In genomic region chr2:158141690-158142440, GRCm38 (mm10) we compare ENCODE assay signal across 9 mouse cellular contexts. TPM values are rescaled to one million over a fixed set of nuclear protein-coding genes. Genes with fewer than 3 reads are reported as not detected.
DNase-seq lines count a peak whose midpoint lies in the region; ATAC-seq and TF ChIP-seq lines count a peak whose summit lies in the region.
"Had no signal": no experiment of that assay in that cellular context is flagged by ENCODE, and none has a peak within 500 bp of the region (broad histone marks: within the 10 kb centered on the region; RNA-seq: fewer than 3 reads in every experiment).

No protein-coding gene starts in this region.

- H3K4me2 ChIP-seq in heart, embryonic 15.5 days: peak overlapping the region; percentile 84
- peak overlapping the region; percentile 87 for H3K4me2 ChIP-seq in liver, postnatal 0 days (ENCODE audit: low read depth, low read length)

- no peak for TF ChIP-seq CTCF in G1E (IDR thresholded peaks at IDR 0.05; ENCODE audit: low read depth, low read length)
- no peak for TF ChIP-seq CTCF in liver, postnatal 0 days (IDR thresholded peaks at IDR 0.05; ENCODE audit: low read depth)

- TF ChIP-seq EP300 in liver, postnatal 0 days (IDR thresholded peaks at IDR 0.05; ENCODE audit: low read depth): peak; percentile 97

- peak; percentile 68 for DNase-seq in adrenal gland, postnatal 14 days
- DNase-seq in adrenal gland, postnatal 25 days: no peak
- peak; percentile 84 for DNase-seq in G1E (ENCODE audit: low spot score)
- peak; percentile 78 for DNase-seq in liver, postnatal 0 days
- no peak for DNase-seq in thymus, postnatal 4 days
- no peak for DNase-seq in retina, embryonic 14.5 days (ENCODE audit: low spot score)
- DNase-seq in B cell, adult 2 months: no peak

- H3K9ac ChIP-seq in heart, embryonic 15.5 days: peak overlapping the region; percentile 39; the same call in 1 of the 2 replicates
- H3K9ac ChIP-seq in liver, postnatal 0 days (replicated peaks): peak overlapping the region; percentile 44

- WGBS in heart, embryonic 15.5 days: 22% methylated on average over 7 of the region's 7 CpGs
- WGBS in liver, postnatal 0 days (ENCODE audit: insufficient replicate concordance): 32% methylated on average over 7 of the region's 7 CpGs

- peaks cover 81% of the 10 kb centered on the region for H3K4me1 ChIP-seq in G1E (ENCODE audit: insufficient read depth, low read depth, low read length)
- H3K4me1 ChIP-seq in heart, embryonic 15.5 days (replicated peaks): peaks cover 82% of the 10 kb centered on the region
- peaks cover 55% of the 10 kb centered on the region for H3K4me1 ChIP-seq in liver, postnatal 0 days (ENCODE audit: insufficient read depth)

- peak overlapping the region; percentile 66; the same call in 1 of the 2 replicates for H3K4me3 ChIP-seq in G1E (ENCODE audit: low read depth, low read length)
- H3K4me3 ChIP-seq in heart, embryonic 15.5 days: no peak overlapping the region
- peak overlapping the region; percentile 2; the same call in 1 of the 2 replicates for H3K4me3 ChIP-seq in liver, postnatal 0 days (ENCODE audit: low read depth, low read length)
- H3K4me3 ChIP-seq: myocyte had no signal

- peak overlapping the region; percentile 98 for H3K27ac ChIP-seq in heart, embryonic 15.5 days
- peak overlapping the region; percentile 88 for H3K27ac ChIP-seq in liver, postnatal 0 days (ENCODE audit: low read depth)

- H3K27me3 ChIP-seq in G1E (ENCODE audit: insufficient read depth, low read length): no peaks in the 10 kb centered on the region
- H3K27me3 ChIP-seq in heart, embryonic 15.5 days: no peaks in the 10 kb centered on the region
- no peaks in the 10 kb centered on the region for H3K27me3 ChIP-seq in liver, postnatal 0 days (ENCODE audit: insufficient read depth, low read length)

- no peaks in the 10 kb centered on the region for H3K9me3 ChIP-seq in G1E (replicated peaks)
- H3K9me3 ChIP-seq in heart, embryonic 15.5 days (replicated peaks): no peaks in the 10 kb centered on the region
- no peaks in the 10 kb centered on the region for H3K9me3 ChIP-seq in liver, postnatal 0 days (ENCODE audit: low read length)

- peaks cover 60% of the 10 kb centered on the region for H3K36me3 ChIP-seq in G1E (replicated peaks)
- peaks cover 19% of the 10 kb centered on the region for H3K36me3 ChIP-seq in heart, embryonic 15.5 days
- H3K36me3 ChIP-seq in liver, postnatal 0 days (replicated peaks; ENCODE audit: insufficient read depth, low read length): peaks cover 50% of the 10 kb centered on the region

- peak; percentile 85 for ATAC-seq in G1E (ENCODE audit: extremely low read depth, insufficient number of reproducible peaks, low FRiP score, poor library complexity, severe bottlenecking)
- ATAC-seq in heart, embryonic 15.5 days (replicated peaks; ENCODE audit: insufficient number of reproducible peaks, insufficient read depth, low FRiP score, low read depth): peak; percentile 44
- ATAC-seq in liver, postnatal 0 days: peak; percentile 82

RNA-seq across cellular contexts. Expression of gene Tgm2, which starts 4.4 kb away (rescaled TPM):
- 69.0 and 75.1 TPM in 2 replicates for total RNA-seq in adrenal gland, postnatal 14 days (2021)
- 33.4 and 33.5 TPM in 2 replicates for total RNA-seq in adrenal gland, postnatal 25 days (2021)
- total RNA-seq in G1E (2014; fragmentation: Nextera tagmentation) (17.2 and 18.7 TPM in 2 replicates), G1E (2017) (23.0 and 23.5 TPM in 2 replicates)
- polyA plus RNA-seq in G1E (2012): 29.8 and 37.0 TPM in 2 replicates
- polyA plus RNA-seq in heart, embryonic 15.5 days (2015; fragmentation: Nextera tagmentation; extraction: Ambion mirVana): 208 and 228 TPM in 2 replicates
- 44.4 and 59.7 TPM in 2 replicates for polyA plus RNA-seq in liver, postnatal 0 days (2015; fragmentation: Nextera tagmentation; extraction: Ambion mirVana)

Comparison
In these comparisons a context has a peak if more than half of its experiments do, and no peak if none do; other contexts are left out.
1. DNase-seq: peak in adrenal gland, postnatal 14 days (single experiment), G1E (single experiment) and liver, postnatal 0 days (single experiment); none in adrenal gland, postnatal 25 days (single experiment), thymus, postnatal 4 days (single experiment), retina, embryonic 14.5 days (single experiment) and B cell, adult 2 months (0 of 2).
2. Peak in every context shown above with its lines, with median percentiles within 50 percentile points of each other: ATAC-seq.